Mouse (Mus musculus) left cerebral cortex, adult 8-10 months (tissue): ENCODE measurements around the gene Rnf126. TPM values are rescaled to one million over a fixed set of nuclear protein-coding genes. Genes with fewer than 3 reads are reported as not detected.
"Not testable (repeated sequence)": the region's sequence is repeated elsewhere in the genome, so short reads cannot be mapped to it uniquely, and the experiment has no call there.

Experiments used
- DNase-seq, 2 experiments: peaks; one replicate each; pipeline ENCODE4 v3.0.0; 2022; ENCODE audit warnings: low spot score in 2 of 2
- total RNA-seq, 4 experiments: library from RNA; stranded (reverse); gene quantifications; 2 replicates each; pipeline ENCODE4 v1.2.4; 2022

Gene Rnf126
- total RNA-seq, 4 experiments from 2014 or later: 76.8 to 92.1 (median 86.8) TPM

DNA sequence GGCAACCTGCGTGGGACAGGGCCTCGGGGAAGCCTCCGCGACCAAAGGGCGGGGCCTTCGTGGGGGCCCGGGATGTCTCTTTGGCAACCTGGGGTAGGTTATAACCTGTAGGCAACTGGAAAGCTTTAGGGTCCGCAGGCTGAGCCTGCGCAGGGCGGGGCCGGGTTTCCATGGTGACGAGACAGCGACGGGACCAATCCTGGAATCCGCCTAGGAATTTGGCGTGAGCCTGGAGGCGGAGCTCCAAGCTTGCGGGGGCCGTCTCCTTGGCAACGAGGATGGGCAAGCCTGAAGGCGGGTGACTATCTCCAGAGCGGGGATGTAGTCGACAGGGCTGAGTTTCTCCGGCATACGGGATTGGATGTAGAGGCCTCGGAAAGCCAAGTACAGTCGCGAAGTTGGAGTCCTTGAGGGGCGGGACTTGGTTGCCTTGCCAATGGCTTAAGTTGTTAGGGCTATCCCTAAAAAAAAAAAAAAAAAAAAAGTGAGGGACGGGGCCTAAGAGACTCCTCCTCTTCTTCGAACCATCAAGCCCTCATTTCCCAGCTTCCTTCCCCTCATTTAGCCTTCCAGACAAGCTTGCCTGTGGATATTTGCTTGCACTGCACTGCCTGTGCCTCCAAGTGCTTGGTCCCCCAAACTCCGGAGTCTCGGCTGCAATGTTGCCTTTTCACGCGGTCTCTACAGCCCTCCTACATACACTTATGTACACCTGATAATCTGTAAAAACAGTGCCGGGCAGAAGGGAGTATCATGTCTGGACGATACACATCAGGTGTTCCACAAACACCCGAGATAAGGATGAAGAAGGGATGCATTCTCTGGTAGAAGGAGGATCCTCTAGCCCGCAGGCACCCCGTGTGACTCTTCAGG lies 856 bp upstream of the Rnf126 start:
- DNase-seq: peak; percentile 86 to 98

DNA sequence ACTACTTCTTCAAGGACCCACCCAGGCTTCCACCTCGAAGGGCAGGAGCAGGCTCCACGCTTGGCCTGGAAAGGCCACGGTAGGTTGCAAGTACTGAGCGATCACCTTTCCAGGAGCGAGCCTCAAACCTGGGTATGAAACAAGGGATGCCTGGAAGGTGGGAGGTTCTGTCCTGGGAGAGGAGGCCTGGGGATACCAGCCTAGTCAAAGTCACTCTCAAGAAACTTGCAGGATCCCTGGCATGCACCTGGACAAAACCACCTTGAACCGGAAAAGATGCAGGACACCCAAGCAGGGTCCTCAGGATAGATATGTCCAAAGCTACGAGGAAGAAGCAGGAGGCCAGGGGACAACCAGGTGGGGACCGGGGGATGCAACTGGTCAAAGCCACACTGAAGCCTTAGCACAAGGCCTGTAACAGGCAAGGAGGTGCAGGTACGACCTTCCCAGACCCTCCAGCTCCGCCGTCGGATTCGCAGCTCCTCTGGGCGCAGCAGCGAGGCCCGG lies 698 bp downstream of the Rnf126 start:
- DNase-seq: no peak

DNA sequence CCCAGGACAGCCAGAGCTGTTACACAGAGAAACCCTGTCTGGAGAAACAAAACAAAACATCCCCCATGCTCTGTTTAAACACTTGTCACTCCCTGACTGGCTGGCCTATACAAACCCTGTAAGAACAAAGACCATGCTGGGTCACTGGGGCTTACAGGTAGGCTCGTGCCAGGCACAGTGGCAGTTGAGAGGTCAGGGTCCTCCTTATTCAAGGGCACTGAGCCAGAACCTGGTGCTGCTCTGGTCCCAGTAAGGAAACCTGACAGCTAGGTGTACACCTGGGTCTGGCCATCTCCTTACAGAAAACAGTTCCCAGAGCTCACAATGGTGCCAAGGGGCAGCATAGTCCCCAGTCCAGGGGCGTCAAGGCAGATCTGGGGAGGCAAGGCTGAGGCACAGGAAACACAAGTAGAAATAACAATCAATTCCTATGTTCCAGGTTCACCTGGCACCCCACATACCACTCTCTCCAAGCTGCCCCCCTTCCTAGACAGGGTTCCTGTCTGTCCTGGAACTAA lies 1.5 kb downstream of the Rnf126 start:
- peak in 1 of 2 experiments; percentile 15 for DNase-seq

DNA sequence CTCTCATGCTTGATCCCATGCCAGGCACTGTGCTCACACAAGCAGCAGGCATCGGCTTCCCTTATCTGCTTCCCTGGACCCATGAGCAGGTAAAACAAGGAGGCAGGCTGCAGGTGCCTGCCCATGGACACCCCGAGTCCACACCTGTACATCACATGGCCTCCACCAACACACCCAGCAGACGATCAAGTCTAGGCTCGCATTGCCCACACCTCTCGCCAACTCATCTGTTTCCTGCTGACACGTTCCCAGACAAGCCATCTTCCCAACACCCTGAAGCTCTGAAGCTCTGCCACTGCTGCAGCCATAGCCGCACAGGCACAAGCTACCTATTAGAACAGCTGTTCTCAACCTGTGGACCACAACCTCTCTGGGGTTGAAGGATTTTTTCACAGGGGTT lies 2.5 kb downstream of the Rnf126 start:
- peak in 1 of 2 experiments; percentile 45 for DNase-seq

DNA sequence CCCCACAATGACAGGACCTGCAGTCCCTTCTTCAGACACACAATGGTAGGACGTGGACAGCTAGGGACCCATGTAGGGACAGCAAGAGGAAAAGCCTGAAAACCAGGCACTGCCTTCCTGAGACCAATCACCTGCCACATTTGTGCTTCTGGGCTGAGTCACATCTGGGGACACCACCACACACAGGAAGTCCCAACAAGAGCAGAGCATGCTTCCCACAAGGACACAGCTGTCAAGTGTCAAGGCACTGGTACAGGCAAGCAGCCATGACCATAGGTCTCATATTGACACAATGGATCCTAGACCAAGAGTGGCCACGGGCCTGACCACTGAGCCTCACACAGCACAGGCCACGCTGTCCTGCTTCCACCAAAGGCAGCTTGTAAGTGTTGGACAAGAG lies 3.9 kb downstream of the Rnf126 start:
- DNase-seq: no peak

DNA sequence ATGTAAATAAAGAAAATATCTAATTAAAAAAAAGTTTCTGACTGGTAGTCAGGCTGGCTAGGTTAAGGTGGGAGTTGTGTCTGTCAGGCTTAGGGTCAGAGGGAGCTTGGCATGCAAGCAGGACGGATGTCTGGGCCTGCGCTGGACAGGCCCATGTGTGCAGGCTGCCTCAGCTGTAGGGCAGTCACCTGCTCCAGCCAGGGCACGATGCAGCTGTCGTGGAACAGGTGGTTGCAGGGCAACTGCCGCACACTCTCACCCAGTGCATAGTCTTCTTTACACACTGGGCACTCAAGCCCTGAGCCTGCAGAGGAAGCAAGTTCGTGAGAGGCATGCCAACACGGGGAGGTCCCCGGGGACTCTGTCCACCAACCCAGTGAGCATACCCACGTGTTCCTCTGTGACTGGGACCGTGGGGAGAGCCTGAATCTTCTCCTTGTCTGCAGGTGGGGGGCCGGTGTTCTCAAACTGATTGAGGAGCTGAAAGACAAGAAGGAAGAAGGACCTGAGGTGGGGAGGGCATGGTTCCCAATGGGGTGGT lies 6.1 kb downstream of the Rnf126 start:
- DNase-seq: no peak

DNA sequence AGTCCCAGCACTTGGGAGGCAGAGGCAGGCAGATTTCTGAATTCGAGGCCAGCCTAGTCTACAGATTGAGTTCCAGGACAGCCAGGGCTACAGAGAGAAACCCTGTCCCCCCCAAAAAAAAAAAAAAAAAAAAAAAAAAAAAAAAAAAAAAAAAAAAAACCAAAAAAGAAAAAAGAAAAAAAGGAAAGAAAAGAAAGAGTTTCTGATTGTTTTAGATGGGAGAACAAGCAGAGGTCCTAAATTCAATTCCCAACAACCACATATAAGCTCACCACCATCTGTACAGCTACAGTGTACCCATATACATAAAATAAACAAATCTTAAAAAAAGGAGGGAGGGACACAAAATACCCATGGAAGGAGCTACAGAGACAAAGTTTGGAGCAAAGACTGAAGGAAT lies 7.1 kb downstream of the Rnf126 start:
- DNase-seq: not testable (repeated sequence)

DNA sequence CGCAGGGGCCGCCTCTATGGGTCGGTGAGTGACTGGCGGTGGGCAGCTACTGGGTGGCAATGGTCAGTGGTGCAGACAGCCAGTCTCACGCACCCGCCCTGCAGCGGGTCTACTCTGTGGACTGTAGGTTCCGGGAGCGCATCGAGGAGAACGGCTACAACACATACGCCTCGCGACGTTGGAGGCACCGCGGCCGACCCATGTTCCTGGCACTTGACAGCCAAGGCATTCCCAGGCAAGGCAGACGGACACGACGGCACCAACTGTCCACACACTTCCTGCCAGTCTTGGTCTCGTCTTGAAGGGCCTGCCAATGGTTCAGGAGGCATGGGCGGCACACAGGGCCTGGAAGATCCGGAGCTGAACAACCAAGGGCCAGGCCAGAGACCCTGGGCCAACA lies 10.1 kb downstream of the Rnf126 start:
- DNase-seq: no peak

DNA sequence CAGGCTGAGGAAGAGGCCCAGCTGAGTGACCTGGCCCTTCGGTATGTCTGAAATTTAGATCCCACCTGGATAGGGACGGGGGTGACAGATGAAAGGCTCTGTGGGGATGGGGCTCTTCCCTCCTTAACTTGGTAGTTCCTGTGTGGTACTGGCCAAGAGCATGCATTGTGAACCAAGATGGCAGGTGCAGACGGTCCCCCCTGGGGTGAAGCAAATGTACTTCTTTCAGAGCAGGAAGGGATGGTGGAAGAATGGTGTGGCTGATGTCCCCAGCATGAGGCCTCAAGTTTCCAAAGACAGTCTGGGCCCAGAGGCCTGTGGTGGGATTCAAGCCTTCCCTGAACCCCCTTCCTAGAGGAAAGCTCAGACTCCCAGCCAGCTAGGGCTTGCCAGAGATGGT lies 10.9 kb downstream of the Rnf126 start:
- no peak for DNase-seq

DNA sequence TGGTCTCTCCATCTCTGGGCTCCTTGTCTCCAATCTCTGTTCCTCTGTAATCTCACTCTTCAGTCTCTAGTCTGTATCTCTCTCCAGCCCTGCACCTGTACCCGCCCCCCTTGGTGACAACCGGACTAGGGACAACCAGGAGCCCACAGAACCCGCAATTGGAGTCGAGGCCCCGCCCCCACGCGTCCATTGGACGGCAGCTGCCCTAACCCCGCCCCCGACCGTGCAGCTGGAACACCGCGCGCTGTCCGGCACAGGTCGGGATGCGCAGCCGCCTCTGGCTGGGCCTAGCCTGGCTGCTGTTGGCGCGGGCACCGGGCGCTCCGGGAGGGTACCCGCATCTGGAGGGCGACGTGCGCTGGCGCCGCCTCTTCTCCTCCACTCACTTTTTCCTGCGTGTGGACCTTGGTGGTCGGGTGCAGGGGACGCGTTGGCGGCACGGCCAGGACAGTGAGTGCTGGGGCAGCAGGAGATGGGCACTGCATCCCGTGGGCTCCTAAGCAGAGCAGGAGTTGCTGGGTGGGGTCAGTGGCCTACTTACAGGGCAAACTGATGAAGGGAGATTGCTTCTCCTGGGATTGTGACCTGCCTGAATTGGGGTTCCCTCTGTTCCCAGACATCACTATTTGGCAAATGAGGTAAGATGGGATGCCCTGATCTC lies 11.8 kb downstream of the Rnf126 start, which contains the start of gene Fgf22:
Fgf22 (plus strand) TSS at position 221 of the 661 bp plus-strand sequence.
- DNase-seq: peak; percentile 61 to 81

DNA sequence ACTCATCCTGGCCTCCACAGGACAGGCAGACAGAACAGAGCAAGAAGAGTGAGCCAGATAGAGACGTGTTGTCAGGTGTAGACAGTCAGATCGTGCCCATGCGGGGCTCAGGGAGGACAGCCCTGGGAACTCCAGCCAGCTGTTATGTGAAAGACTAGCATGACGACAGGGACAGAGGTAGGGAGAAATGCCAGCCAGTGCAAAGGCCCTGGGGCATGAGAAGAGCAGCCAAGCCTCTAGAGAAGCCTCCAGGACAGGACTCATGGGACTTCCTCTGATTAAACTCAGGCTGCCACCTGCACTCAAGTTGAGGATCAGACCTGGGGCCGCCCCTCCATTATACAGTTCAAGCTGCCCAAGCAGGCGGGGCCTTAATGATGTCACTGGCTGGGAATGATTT lies 18.3 kb downstream of the Rnf126 start:
- DNase-seq: no peak

DNA sequence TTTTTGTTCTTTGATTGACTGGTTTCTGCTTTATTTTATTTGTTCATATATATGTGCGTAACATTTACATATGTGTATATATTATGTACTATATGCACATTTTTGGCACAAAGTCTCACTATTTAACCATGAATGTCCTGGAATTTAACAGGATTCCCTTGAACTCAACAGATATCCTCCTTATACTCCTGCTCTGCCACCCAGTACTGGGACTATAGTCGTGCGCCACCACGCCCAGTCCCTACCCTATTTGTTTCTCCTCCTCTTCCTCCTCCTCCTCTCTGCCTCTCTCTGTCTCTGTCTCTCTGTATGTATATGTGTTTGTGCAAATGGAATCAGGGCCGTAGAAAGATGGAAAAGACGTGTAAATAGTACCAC lies 20.0 kb downstream of the Rnf126 start:
- no peak for DNase-seq

DNA sequence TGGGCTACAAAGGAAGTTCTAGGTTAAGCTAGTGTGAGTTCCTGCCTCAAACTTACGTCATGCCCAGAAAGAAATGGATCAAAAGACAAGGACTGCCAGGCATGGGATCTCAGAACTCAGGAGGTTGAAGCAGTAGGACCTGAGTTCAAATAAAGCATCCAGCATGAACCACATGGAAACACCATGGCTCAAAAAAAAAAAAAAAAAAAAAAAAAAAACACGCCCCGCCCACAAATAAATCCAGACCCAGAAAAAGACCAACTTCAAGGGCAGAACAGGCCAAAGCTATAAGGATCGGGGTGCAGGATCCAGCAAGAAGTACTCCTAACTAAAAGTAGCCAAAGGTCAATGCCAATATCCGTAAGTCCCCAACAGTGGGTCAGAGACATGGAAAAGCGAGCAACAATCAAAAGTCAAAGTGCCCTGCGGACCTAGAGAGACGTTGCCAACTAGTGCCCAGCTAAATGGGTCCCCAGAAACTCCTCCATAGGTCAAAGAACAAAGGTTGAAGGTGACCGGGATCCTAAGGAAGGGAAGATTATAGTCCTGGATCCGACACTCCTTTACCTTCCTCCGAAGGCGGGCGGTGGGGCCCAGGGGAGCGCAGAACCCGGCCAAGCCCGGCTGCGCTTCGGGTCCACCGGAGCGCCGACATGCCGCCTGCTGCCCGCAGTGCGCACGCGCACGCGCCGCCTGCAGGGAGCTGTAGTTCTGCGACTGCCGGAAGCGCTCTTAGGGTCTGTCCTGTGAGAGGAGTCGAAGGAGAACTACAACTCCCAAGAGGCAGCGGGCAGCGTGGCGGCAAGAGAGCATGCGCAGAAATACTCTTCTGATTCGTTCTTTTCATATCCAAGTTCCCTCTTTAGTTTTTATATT lies 20.6 kb downstream of the Rnf126 start, which contains the start of gene Polrmt:
Polrmt (minus strand) TSS at position 684 of the 876 bp plus-strand sequence.
- DNase-seq: peak; percentile 86 to 97

DNA sequence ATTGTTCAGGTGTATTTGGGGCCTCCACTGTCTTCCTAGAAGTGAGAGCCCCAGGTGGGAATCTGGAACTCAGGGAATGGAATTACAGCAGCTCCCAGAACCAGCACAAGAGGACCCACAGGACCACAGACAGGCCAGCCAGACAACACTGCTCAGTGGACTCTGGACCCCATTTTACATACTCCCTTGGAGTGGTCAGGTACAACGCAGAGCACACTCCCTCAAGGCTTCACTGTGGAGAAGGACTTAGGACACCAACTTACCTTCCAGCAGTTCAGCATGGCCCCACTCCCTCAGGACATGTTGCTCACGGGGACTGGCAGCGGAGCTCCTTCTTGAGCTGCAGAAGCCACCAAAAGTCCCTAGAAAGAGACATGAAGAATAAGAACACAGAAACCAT lies 21.3 kb downstream of the Rnf126 start:
- no peak for DNase-seq

DNA sequence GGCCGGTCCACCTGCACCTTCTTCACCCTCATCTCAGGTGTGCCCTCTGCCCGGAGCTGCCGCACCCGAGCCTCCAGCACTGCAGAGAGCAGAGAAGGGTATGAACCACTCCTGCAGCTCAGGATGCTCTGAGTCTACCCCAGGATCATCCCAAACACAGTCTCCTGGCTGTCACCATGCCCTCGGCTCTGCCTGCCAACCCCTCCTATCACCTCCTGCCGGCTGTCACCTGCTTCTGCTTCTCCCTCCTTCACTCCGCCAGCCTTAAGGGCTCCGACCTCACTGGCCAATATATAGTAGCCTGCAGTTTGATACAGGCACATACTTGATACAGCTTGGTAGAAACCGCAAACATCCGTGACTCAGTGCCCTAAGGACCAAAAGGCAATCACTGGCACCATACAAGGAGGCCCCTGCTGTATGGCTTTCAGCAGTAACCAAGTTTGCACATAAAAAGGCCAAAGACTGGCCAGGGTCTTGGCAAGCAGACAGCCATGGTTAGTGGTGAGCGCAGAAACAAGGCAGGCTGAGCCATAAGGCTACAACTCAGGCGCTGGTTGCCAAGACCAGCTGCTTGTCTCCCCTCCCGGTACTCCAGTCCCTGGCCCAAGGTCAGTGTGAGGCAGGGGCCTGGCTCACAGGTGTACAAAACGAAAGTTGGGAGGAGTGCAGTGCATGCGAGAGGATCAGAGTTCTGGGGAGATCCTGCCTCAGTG lies 22.9 kb downstream of the Rnf126 start:
- no peak for DNase-seq

DNA sequence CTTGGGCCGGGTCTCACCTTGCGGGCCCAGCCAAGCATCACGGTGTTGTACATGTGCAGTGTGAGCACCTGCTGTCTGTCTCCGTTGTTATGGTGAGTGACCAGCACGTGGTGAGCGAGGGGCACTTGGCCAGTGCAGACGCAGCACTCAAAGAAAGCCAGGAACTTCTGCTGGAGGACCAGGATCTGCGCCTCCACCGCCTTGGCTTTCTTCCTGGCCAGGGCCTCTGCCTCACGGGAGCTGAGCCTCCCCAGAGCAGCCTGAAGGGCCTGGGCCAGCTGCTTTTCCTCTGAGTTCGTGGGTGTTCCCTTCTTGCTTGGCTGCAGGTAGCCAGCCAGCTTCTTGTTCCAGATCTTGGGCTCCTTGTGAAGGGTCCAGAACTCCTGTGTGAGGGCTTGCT lies 23.6 kb downstream of the Rnf126 start:
- no peak for DNase-seq

DNA sequence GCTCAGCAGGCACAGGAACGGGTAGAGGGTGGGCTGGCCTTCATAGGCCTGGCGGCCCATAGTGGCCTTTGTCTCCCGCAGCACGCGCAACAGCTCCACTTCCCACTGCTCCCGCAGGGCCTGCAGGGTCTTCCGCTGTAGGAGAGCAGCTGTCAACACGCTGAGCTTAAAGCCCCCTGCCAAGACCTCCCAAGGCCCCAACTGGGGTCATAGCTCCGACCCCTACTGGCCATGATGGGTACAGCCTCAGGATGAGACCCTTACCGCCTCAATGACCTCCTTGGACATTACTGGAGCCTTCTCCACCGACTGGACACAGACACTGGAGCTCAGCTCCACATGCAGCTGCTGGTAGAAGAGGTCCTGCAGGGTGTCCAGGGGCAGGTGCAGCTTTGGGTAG lies 25.9 kb downstream of the Rnf126 start:
- no peak for DNase-seq

DNA sequence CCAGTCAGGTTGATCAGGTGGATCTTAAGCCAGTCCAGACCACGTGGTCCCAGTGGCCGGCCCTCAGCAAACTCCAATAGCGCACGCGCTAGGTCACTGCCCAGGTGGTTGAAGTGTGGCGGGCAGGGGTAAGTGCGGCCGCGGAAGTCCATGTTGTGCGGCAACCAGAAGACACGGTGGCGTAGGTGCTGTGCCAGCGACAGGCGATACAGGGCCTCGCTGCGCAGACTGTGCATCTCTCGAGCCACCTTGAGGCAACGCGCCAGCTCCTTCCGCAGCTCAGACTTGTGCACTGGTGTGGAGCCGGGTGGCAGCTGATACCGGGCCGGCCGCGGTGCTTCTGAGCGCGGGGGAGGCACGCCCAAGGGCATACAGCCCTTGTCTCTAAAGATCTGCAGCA lies 27.5 kb downstream of the Rnf126 start:
- DNase-seq: no peak

DNA sequence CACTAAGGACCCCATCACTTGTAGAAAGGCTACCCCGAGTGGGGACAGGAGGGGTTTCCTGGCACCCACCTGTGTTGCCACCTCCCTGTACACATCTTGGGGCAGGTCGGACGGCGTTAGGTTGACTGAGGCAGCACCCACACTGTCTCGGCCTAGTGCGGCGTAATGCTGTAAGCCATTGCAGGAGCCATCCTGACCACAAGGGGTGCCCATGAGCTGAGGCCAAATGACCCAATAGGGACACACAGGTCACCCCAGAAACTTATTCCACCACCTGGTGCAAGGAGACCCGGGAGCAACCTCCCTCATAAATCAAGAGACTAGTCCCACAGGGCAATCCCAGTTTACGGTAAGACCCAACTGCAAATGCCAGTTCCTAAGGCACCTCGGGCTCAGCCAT lies 28.5 kb downstream of the Rnf126 start:
- no peak for DNase-seq

DNA sequence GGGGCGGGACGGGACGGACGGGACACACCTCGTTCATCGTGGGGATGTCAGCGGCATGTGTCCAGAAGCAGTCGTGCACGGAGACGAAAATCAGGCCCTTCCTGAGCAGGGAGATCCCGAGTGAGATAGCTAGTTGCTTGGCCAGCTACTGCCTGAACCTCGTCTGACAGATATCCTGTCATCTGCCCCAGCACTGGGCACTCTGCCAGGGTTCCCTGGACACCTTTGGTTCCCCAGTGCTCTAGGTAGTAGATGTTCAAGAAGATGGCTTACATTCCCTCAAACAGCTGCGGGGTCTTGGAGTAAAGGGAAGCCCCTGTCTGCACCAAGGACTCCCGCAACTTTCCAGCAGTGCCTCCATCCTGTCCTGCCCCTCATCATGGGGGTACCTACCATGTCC lies 30.0 kb downstream of the Rnf126 start:
- DNase-seq: no peak
